Mouse (Mus musculus) heart, adult 2 months (tissue): ENCODE results near the gene Atp13a3.

Experiments used
- CTCF ChIP-seq: fragments of 200-600 bp; IDR thresholded peaks from 2 replicates; pipeline ENCODE4 v1.8.1; 2022; ENCODE audit warnings: antibody characterized with exemption, mild to moderate bottlenecking, moderate library complexity
- EP300 ChIP-seq: fragments of 200-500 bp; IDR thresholded peaks from 2 replicates; pipeline ENCODE4 v1.6.1; 2011; ENCODE audit warnings: low read depth, low read length, control low read depth; ENCODE audit not compliant: insufficient read depth

DNA sequence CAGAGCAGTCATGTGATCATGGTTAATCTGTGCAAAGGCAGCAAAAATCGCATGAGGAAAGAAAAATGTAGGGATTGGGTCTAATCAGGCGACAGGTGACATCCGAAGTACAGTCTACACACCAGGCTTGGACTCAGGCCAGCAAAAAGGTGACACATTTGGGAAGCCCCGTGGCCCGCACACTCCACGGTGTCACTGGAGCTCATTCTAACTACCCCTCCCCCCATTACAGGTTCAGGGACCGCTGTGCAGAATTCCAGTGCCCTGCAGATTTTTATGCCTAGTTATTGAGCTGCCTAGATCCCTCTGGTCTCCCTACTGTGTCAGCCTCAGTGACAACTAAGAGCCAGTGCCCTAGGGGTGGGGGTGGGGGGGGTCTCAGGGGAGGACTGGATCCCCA, 108.3 kb downstream of the Atp13a3 start:
- no peak for TF ChIP-seq CTCF
- no peak for TF ChIP-seq EP300
